In genomic region chr6:148104212-148104611, GRCm38 (mm10) we compare ENCODE assay signal across 9 mouse cellular contexts. TPM values are rescaled to one million over a fixed set of nuclear protein-coding genes. Genes with fewer than 3 reads are reported as not detected.
DNase-seq lines count a peak whose midpoint lies in the region; ATAC-seq lines count a peak whose summit lies in the region.
"Had no signal": no experiment of that assay in that cellular context is flagged by ENCODE, and none has a peak within 500 bp of the region (broad histone marks: within the 10 kb centered on the region; RNA-seq: fewer than 3 reads in every experiment).

No protein-coding gene starts in this region.

- ATAC-seq in forebrain, embryonic 14.5 days: no peak
- ATAC-seq in forebrain, embryonic 15.5 days (replicated peaks): no peak
- ATAC-seq in embryonic facial prominence, embryonic 14.5 days (ENCODE audit: low read depth): no peak
- no peak for ATAC-seq in monocyte, adult 5-6 weeks (replicated peaks; ENCODE audit: insufficient number of reproducible peaks, low FRiP score, low TSS enrichment, poor library complexity, severe bottlenecking)

- DNase-seq in forebrain, embryonic 14.5 days (ENCODE audit: low spot score): peak; percentile 29
- peak; percentile 14 for DNase-seq in left cerebral cortex, postnatal 4 days
- DNase-seq in left cerebral cortex, adult 18-20 months (ENCODE audit: low spot score in 2 of 2): no peak
- DNase-seq in R1 (ENCODE audit: low read depth, low spot score): peak; percentile 61
- peak; percentile 14 for DNase-seq in embryonic facial prominence, embryonic 14.5 days (ENCODE audit: low spot score)
- DNase-seq in testis, postnatal 10 days (ENCODE audit: low spot score): peak; percentile 65

- no peak overlapping the region for H3K4me3 ChIP-seq in forebrain, embryonic 14.5 days (ENCODE audit: low read depth, low read length)
- H3K4me3 ChIP-seq in forebrain, embryonic 15.5 days: no peak overlapping the region
- no peak overlapping the region for H3K4me3 ChIP-seq in embryonic facial prominence, embryonic 14.5 days (ENCODE audit: low read depth, low read length)
- H3K4me3 ChIP-seq: myocyte had no signal

- intact Hi-C loops in left cerebral cortex, postnatal 4 days (cut with DNase I): no loop called here

- no peak overlapping the region for H3K4me2 ChIP-seq in forebrain, embryonic 14.5 days (ENCODE audit: low read length)
- H3K4me2 ChIP-seq in forebrain, embryonic 15.5 days (replicated peaks): no peak overlapping the region
- H3K4me2 ChIP-seq in embryonic facial prominence, embryonic 14.5 days (ENCODE audit: low read depth, low read length): no peak overlapping the region

- H3K36me3 ChIP-seq in forebrain, embryonic 14.5 days (ENCODE audit: control insufficient read depth, insufficient read depth, low read length): no peaks in the 10 kb centered on the region
- no peaks in the 10 kb centered on the region for H3K36me3 ChIP-seq in forebrain, embryonic 15.5 days
- H3K36me3 ChIP-seq in embryonic facial prominence, embryonic 14.5 days (ENCODE audit: control insufficient read depth, insufficient read depth, low read length): no peaks in the 10 kb centered on the region

- H3K27me3 ChIP-seq in forebrain, embryonic 14.5 days (replicated peaks; ENCODE audit: control insufficient read depth, insufficient read depth, low read length): no peaks in the 10 kb centered on the region
- no peaks in the 10 kb centered on the region for H3K27me3 ChIP-seq in forebrain, embryonic 15.5 days
- H3K27me3 ChIP-seq in embryonic facial prominence, embryonic 14.5 days (replicated peaks; ENCODE audit: control insufficient read depth, insufficient read depth, low read length): no peaks in the 10 kb centered on the region

- H3K27ac ChIP-seq in forebrain, embryonic 14.5 days (ENCODE audit: low read depth, low read length): no peak overlapping the region
- no peak overlapping the region for H3K27ac ChIP-seq in forebrain, embryonic 15.5 days (replicated peaks)
- no peak overlapping the region for H3K27ac ChIP-seq in embryonic facial prominence, embryonic 14.5 days (replicated peaks; ENCODE audit: low read depth, low read length)

- H3K4me1 ChIP-seq in forebrain, embryonic 14.5 days (ENCODE audit: control insufficient read depth, insufficient read depth, low read length): no peaks in the 10 kb centered on the region
- H3K4me1 ChIP-seq in forebrain, embryonic 15.5 days: no peaks in the 10 kb centered on the region
- no peaks in the 10 kb centered on the region for H3K4me1 ChIP-seq in embryonic facial prominence, embryonic 14.5 days (ENCODE audit: control insufficient read depth, insufficient read depth, low read length)

- no peaks in the 10 kb centered on the region for H3K9me3 ChIP-seq in forebrain, embryonic 14.5 days (replicated peaks; ENCODE audit: control insufficient read depth, low read length)
- H3K9me3 ChIP-seq in forebrain, embryonic 15.5 days: no peaks in the 10 kb centered on the region
- H3K9me3 ChIP-seq in embryonic facial prominence, embryonic 14.5 days (ENCODE audit: control insufficient read depth, low read length): no peaks in the 10 kb centered on the region

- 40% methylated on average over 9 of the region's 9 CpGs for WGBS in forebrain, embryonic 14.5 days
- 33% methylated on average over 9 of the region's 9 CpGs for WGBS in forebrain, embryonic 15.5 days
- 44% methylated on average over 9 of the region's 9 CpGs for WGBS in embryonic facial prominence, embryonic 14.5 days

- H3K9ac ChIP-seq in forebrain, embryonic 14.5 days (ENCODE audit: low read length): no peak overlapping the region
- H3K9ac ChIP-seq in forebrain, embryonic 15.5 days (replicated peaks): no peak overlapping the region
- H3K9ac ChIP-seq in embryonic facial prominence, embryonic 14.5 days (ENCODE audit: low read depth, low read length): no peak overlapping the region

RNA-seq across cellular contexts. Expression of gene Far2, which starts 57.2 kb away (rescaled TPM):
- 8.6 and 13.6 TPM in 2 replicates for polyA plus RNA-seq in forebrain, embryonic 14.5 days (2014; fragmentation: Nextera tagmentation; extraction: Ambion mirVana)
- 12.4 and 13.0 TPM in 2 replicates for polyA plus RNA-seq in forebrain, embryonic 15.5 days (2015; fragmentation: Nextera tagmentation; extraction: Ambion mirVana)
- 10 to 100 TPM; 39.6 to 42.5 TPM for total RNA-seq in left cerebral cortex, postnatal 4 days (2021)
- total RNA-seq in left cerebral cortex, adult 18-20 months (2021): 10 to 100 TPM; 19.4 to 20.1 TPM
- 3.5 and 3.9 TPM in 2 replicates for polyA plus RNA-seq in embryonic facial prominence, embryonic 14.5 days (2014; fragmentation: Nextera tagmentation; extraction: Ambion mirVana)
- 1.6 to 2.6 TPM (median 1.9 TPM) in 3 replicates for total RNA-seq in monocyte, adult 5-6 weeks (2017)

Comparison
In these comparisons a context has a peak if more than half of its experiments do, and no peak if none do; other contexts are left out.
1. DNase-seq: peak in forebrain, embryonic 14.5 days (single experiment), left cerebral cortex, postnatal 4 days (single experiment), R1 (single experiment), embryonic facial prominence, embryonic 14.5 days (single experiment) and testis, postnatal 10 days (single experiment); none in left cerebral cortex, adult 18-20 months (0 of 2).